In the genomic region with DNA sequence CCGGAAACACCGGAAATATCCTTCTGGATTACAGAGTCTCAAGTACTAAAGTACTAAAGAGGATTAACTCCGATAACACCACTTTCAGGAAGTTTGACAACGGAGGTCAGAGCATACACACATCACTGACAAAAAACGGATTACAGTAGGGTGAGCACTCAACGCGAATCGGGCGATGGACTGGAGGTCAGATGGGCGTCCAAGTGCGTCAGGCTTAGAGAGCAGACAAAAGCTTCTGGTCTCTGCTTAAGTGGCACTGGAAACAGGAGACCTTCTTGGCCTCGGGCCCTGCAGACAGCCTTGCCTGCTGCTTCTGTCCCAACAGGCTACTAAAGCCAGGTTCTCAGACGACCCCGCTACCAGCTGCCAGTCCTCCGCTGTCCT, we compare ENCODE assay signal across 17 mouse cellular contexts. TPM values are rescaled to one million over a fixed set of nuclear protein-coding genes. Genes with fewer than 3 reads are reported as not detected.
DNase-seq lines count a peak whose midpoint lies in the region; ATAC-seq and TF ChIP-seq lines count a peak whose summit lies in the region.
"Had no signal": no experiment of that assay in that cellular context is flagged by ENCODE, and none has a peak within 500 bp of the region (broad histone marks: within the 10 kb centered on the region; RNA-seq: fewer than 3 reads in every experiment).

No protein-coding gene starts in this region.

- no peak overlapping the region for H3K4me2 ChIP-seq in hindbrain, postnatal 0 days (ENCODE audit: low read depth, low read length)
- H3K4me2 ChIP-seq: heart, embryonic 12.5 days; neural tube, embryonic 12.5 days had no signal

- peaks cover 51% of the 10 kb centered on the region for H3K4me1 ChIP-seq in embryonic facial prominence, embryonic 10.5 days
- H3K4me1 ChIP-seq in hindbrain, postnatal 0 days (ENCODE audit: insufficient read depth, low read length), result peaks cover 18% of the 10 kb centered on the region; the same call in 1 of the 2 replicates
- H3K4me1 ChIP-seq in thymus, adult 2 months (replicated peaks; ENCODE audit: control insufficient read depth, insufficient read depth, low read length), result peaks cover 32% of the 10 kb centered on the region

- H3K9ac ChIP-seq in hindbrain, postnatal 0 days (replicated peaks; ENCODE audit: low read length), result no peak overlapping the region
- H3K9ac ChIP-seq: heart, embryonic 12.5 days; neural tube, embryonic 12.5 days had no signal

- WGBS in embryonic facial prominence, embryonic 10.5 days, result 74% methylated on average over 15 of the region's 15 CpGs
- whole genome bisulfite sequencing in hindbrain, postnatal 0 days, result 63% methylated on average over 15 of the region's 15 CpGs
- 96% methylated on average over 15 of the region's 15 CpGs for WGBS in thymus, adult 2 months

- peak overlapping the region; percentile 63 for H3K27ac ChIP-seq in embryonic facial prominence, embryonic 10.5 days (replicated peaks)
- H3K27ac ChIP-seq in hindbrain, postnatal 0 days, result peak overlapping the region; percentile 72
- no peak overlapping the region for H3K27ac ChIP-seq in thymus, adult 2 months (ENCODE audit: control insufficient read depth, insufficient read depth, low read length)
- H3K27ac ChIP-seq: neural tube, embryonic 12.5 days had no signal

- H3K36me3 ChIP-seq in embryonic facial prominence, embryonic 10.5 days (replicated peaks), result no peaks in the 10 kb centered on the region
- no peaks in the 10 kb centered on the region for H3K36me3 ChIP-seq in hindbrain, postnatal 0 days (ENCODE audit: insufficient read depth, low read length)
- no peaks in the 10 kb centered on the region for H3K36me3 ChIP-seq in thymus, adult 2 months (ENCODE audit: control insufficient read depth, insufficient read depth, low read length)
- H3K36me3 ChIP-seq: heart, embryonic 12.5 days; neural tube, embryonic 12.5 days had no signal

- H3K27me3 ChIP-seq in embryonic facial prominence, embryonic 10.5 days (replicated peaks; ENCODE audit: low read depth, poor library complexity, severe bottlenecking), result 0 out of 2 replicates have a peak, but pooled peaks cover 7% of the 10 kb centered on the region
- no peaks in the 10 kb centered on the region for H3K27me3 ChIP-seq in hindbrain, postnatal 0 days (ENCODE audit: insufficient read depth, low read length)
- H3K27me3 ChIP-seq in thymus, adult 2 months (ENCODE audit: control insufficient read depth, insufficient read depth, low read length), result no peaks in the 10 kb centered on the region
- H3K27me3 ChIP-seq: heart, embryonic 12.5 days; neural tube, embryonic 12.5 days had no signal

- ATAC-seq in hindbrain, postnatal 0 days, result no peak
- ATAC-seq: inflammation-experienced regulatory T-cells, adult 6 months had no signal

- DNase-seq in cerebellum, adult 18-20 months, result peak; percentile 34 to 40
- no peak for DNase-seq in cerebellum, adult 11 months
- peak; percentile 80 for DNase-seq in brain, embryonic 14.5 days (ENCODE audit: low read depth)
- no peak for DNase-seq in embryonic facial prominence, embryonic 10.5 days (ENCODE audit: low spot score)
- DNase-seq in hindbrain, postnatal 0 days (ENCODE audit: low spot score), result peak; percentile 71
- no peak for DNase-seq in thymus, adult 2 months
- DNase-seq in Muller cell, postnatal 12 days (ENCODE audit: inconsistent ontology term), result no peak
- DNase-seq in right cerebral cortex, postnatal 4 days, result no peak
- DNase-seq: lung, adult 2 months; thymus, postnatal 14 days had no signal

- TF ChIP-seq CTCF in brain, embryonic 14.5 days (IDR thresholded peaks at IDR 0.05; ENCODE audit: borderline replicate concordance, extremely low read depth, insufficient read depth, insufficient read length), result no peak
- TF ChIP-seq CTCF in hindbrain, postnatal 0 days (IDR thresholded peaks at IDR 0.05; ENCODE audit: low read depth), result no peak
- TF ChIP-seq CTCF in thymus, adult 2 months (IDR thresholded peaks at IDR 0.05; ENCODE audit: borderline replicate concordance, control insufficient read depth, extremely low read depth, insufficient read depth, low read length, poor library complexity), result no peak

- no peak for TF ChIP-seq POLR2A in brain, embryonic 14.5 days (IDR thresholded peaks at IDR 0.05; ENCODE audit: borderline replicate concordance, extremely low read depth, insufficient read depth, insufficient read length, poor library complexity, severe bottlenecking)
- no peak for TF ChIP-seq POLR2A in thymus, adult 2 months (IDR thresholded peaks at IDR 0.05; ENCODE audit: control insufficient read depth, extremely low read depth, insufficient read depth, low read length, poor library complexity)

- no peak overlapping the region for H3K4me3 ChIP-seq in embryonic facial prominence, embryonic 10.5 days
- H3K4me3 ChIP-seq in hindbrain, postnatal 0 days (ENCODE audit: low read length), result no peak overlapping the region
- H3K4me3 ChIP-seq in thymus, adult 2 months (ENCODE audit: control insufficient read depth, insufficient read depth, low read length), result no peak overlapping the region
- H3K4me3 ChIP-seq: heart, embryonic 12.5 days; neural tube, embryonic 12.5 days had no signal

- H3K9me3 ChIP-seq in embryonic facial prominence, embryonic 10.5 days, result no peaks in the 10 kb centered on the region
- H3K9me3 ChIP-seq in hindbrain, postnatal 0 days (ENCODE audit: low read length), result no peaks in the 10 kb centered on the region
- H3K9me3 ChIP-seq: heart, embryonic 12.5 days; neural tube, embryonic 12.5 days had no signal

RNA-seq across cellular contexts. Expression of a gene that starts 2.8 kb away (rescaled TPM):
- polyA plus RNA-seq in brain, embryonic 14.5 days (2012; rRNA removed), result 1.4 TPM in 2 replicates
- 0.62 and 1.1 TPM in 2 replicates for polyA plus RNA-seq in embryonic facial prominence, embryonic 10.5 days (2016; fragmentation: Nextera tagmentation; extraction: Ambion mirVana)
- 0.31 and 0.50 TPM in 2 replicates for total RNA-seq in hindbrain, postnatal 0 days (2014; rRNA removed)
- 1.0 and 1.6 TPM in 2 replicates for polyA plus RNA-seq in hindbrain, postnatal 0 days (2015; fragmentation: Nextera tagmentation; extraction: Ambion mirVana)
- polyA plus RNA-seq in thymus, adult 2 months (2012; rRNA removed), result 0.18 and 0.38 TPM in 2 replicates
- total RNA-seq: common myeloid progenitor, adult 5-6 weeks; gastrocnemius, adult 18-20 months; layer of hippocampus, postnatal 25 days; megakaryocyte-erythroid progenitor cell, adult 5-6 weeks had no signal
- polyA plus RNA-seq: inflammation-experienced regulatory T-cells, adult 6 months had no signal

RNA-seq across cellular contexts. Expression of a gene that starts 30.7 kb away (rescaled TPM):
- 2.0 and 3.5 TPM in 2 replicates for polyA plus RNA-seq in brain, embryonic 14.5 days (2012; rRNA removed)
- polyA plus RNA-seq in embryonic facial prominence, embryonic 10.5 days (2016; fragmentation: Nextera tagmentation; extraction: Ambion mirVana), result 0.17 and 0.38 TPM in 2 replicates
- total RNA-seq in hindbrain, postnatal 0 days (2014; rRNA removed), result 9.3 and 11.3 TPM in 2 replicates
- polyA plus RNA-seq in hindbrain, postnatal 0 days (2015; fragmentation: Nextera tagmentation; extraction: Ambion mirVana), result 8.3 and 9.1 TPM in 2 replicates
- 2.8 and 2.9 TPM in 2 replicates for polyA plus RNA-seq in thymus, adult 2 months (2012; rRNA removed)
- total RNA-seq: common myeloid progenitor, adult 5-6 weeks; megakaryocyte-erythroid progenitor cell, adult 5-6 weeks had no signal

Comparison
In these comparisons a context has a peak if more than half of its experiments do, and no peak if none do; other contexts are left out.
1. DNase-seq: peak in cerebellum, adult 18-20 months (2 of 2), brain, embryonic 14.5 days (single experiment) and hindbrain, postnatal 0 days (single experiment); none in cerebellum, adult 11 months (single experiment), embryonic facial prominence, embryonic 10.5 days (single experiment), thymus, adult 2 months (single experiment), Muller cell, postnatal 12 days (single experiment) and right cerebral cortex, postnatal 4 days (single experiment).